Mouse (Mus musculus): ENCODE results near the gene Atp6ap1l. TPM values are rescaled to one million over a fixed set of nuclear protein-coding genes. Genes with fewer than 3 reads are reported as not detected.

Atp6ap1l gene
- polyA plus RNA-seq, 1 experiment from 2014 or later, result 0.11 TPM

DNA sequence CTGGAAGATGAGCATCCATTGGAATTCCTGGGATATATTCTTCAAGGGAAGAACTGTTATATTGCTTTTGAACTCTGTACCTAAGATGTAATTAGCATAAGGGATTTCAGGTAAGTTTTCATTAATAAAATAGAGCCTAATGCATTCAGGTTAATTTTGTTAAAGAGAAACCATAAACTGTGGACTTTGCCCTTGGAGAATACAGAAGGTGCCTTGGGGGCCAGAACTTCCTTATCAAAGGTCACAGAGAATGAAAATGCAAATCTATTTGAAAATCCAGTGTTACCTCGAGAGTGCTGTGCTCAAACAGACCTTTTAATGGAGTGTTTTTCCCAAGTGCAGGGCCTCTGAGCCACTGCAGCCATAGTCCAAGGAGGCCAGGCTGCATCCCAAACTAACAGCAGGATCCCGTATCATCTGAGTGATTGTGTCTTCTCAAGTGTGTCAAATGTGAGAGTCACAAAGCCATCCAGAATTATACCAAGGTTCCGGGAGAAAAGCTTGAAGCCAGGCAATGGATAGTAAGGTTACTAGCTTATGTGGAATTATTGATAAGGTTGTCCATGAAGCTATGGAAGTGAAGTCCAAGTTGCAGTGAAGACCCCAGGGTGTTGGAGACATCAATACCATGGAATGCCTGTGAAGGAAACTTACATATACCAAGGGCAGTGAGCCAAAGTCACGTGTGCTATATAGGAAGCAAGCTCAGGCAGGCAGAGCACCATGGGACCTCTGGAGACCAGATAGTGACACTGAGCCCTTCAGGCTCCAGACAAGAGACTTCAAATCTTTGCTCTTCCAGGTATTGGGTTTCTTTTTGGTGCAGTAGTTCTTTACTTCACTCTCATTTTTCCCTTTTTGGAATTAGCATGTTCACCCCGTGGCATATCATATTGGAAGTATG, 52.2 kb downstream of the Atp6ap1l start:
- TF ChIP-seq EP300 (optimal IDR thresholded peaks at IDR 0.05) (no peak), CTCF (IDR thresholded peaks at IDR 0.05; ENCODE audit: low read depth) (no peak)
- no peak for DNase-seq (ENCODE audit: low spot score)

DNA sequence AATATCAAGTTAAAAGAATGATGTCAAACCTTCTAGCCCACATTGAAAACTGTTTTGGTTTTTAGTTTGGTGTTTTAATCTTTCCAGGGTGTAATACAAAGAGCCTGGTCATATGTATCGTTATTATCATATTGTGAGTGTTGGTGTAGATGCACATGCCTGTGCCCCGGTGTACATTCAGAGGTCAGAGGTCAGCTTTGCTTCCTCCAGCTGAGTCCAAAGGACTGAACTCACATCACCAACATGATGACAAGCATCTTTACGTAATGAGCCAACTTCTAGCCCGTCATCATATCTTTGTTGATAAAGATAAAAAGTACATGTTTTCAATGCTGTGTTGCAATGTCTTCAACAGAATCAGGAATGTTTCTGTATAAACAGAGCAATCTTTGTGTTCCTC, 53.4 kb downstream of the Atp6ap1l start:
- Histone ChIP-seq H3K27ac (replicated peaks) (no peak overlapping the region), H3K4me2 (replicated peaks; ENCODE audit: low read depth) (no peak overlapping the region), H3K9ac (ENCODE audit: low read length) (no peak overlapping the region), H3K36me3 (ENCODE audit: control insufficient read depth, insufficient read depth, low read length) (no peaks in the 10 kb centered on the region), H3K27me3 (ENCODE audit: control insufficient read depth, insufficient read depth, low read length) (no peaks in the 10 kb centered on the region), H3K9me3 (ENCODE audit: control insufficient read depth, low read length) (no peaks in the 10 kb centered on the region), H3K4me1 (replicated peaks; ENCODE audit: control insufficient read depth, insufficient read depth) (no peaks in the 10 kb centered on the region), H3K4me3 (ENCODE audit: low read depth, low read length) (no peak overlapping the region)
- no peak for TF ChIP-seq CTCF (IDR thresholded peaks at IDR 0.05; ENCODE audit: low read depth)
- TF ChIP-seq EP300 (optimal IDR thresholded peaks at IDR 0.05), result no peak
- 70% methylated on average over 4 of the region's 4 CpGs for WGBS
- DNase-seq (ENCODE audit: low spot score), result no peak
- no peak for ATAC-seq (ENCODE audit: low FRiP score, low TSS enrichment)

More for the DNA sequence above, 52.2 kb downstream of the Atp6ap1l start:
- Histone ChIP-seq H3K4me3 (ENCODE audit: low read depth, low read length) (no peak overlapping the region), H3K27ac (replicated peaks) (no peak overlapping the region), H3K27me3 (ENCODE audit: control insufficient read depth, insufficient read depth, low read length) (no peaks in the 10 kb centered on the region), H3K9ac (ENCODE audit: low read length) (no peak overlapping the region), H3K4me1 (replicated peaks; ENCODE audit: control insufficient read depth, insufficient read depth) (no peaks in the 10 kb centered on the region), H3K9me3 (ENCODE audit: control insufficient read depth, low read length) (no peaks in the 10 kb centered on the region), H3K4me2 (replicated peaks; ENCODE audit: low read depth) (no peak overlapping the region), H3K36me3 (ENCODE audit: control insufficient read depth, insufficient read depth, low read length) (no peaks in the 10 kb centered on the region)
- WGBS, result 73% methylated on average over 5 of the region's 5 CpGs
- ATAC-seq (ENCODE audit: low FRiP score, low TSS enrichment), result no peak

DNA sequence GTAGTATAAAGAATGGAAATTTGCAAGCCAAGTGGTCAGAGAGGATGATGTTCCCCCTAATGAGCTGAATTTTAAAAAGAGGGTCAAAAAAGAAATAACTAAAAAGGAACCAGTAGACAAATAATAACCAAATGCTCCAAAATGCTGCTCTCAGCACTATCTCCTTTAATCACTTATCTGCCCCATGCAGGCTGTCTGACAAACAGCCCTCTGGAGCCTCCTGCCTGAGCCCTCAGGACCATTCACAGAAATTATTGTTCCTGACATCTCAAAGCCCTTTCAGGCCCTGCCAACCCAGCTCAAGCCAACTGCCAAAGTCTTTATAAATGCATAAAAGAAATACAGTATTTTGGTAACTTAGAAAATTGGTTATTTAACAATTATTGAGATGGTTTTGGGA, 61.0 kb downstream of the Atp6ap1l start:
- Histone ChIP-seq H3K4me3 (ENCODE audit: low read depth, low read length) (no peak overlapping the region), H3K27me3 (ENCODE audit: control insufficient read depth, insufficient read depth, low read length) (no peaks in the 10 kb centered on the region), H3K36me3 (ENCODE audit: control insufficient read depth, insufficient read depth, low read length) (no peaks in the 10 kb centered on the region), H3K4me1 (replicated peaks; ENCODE audit: control insufficient read depth, insufficient read depth) (no peaks in the 10 kb centered on the region), H3K9me3 (ENCODE audit: control insufficient read depth, low read length) (no peaks in the 10 kb centered on the region), H3K9ac (ENCODE audit: low read length) (no peak overlapping the region), H3K27ac (replicated peaks) (no peak overlapping the region), H3K4me2 (replicated peaks; ENCODE audit: low read depth) (no peak overlapping the region)
- ATAC-seq (ENCODE audit: low FRiP score, low TSS enrichment) (no peak), DNase-seq (ENCODE audit: low spot score) (no peak)
- TF ChIP-seq CTCF (IDR thresholded peaks at IDR 0.05; ENCODE audit: low read depth) (no peak), EP300 (optimal IDR thresholded peaks at IDR 0.05) (no peak)

DNA sequence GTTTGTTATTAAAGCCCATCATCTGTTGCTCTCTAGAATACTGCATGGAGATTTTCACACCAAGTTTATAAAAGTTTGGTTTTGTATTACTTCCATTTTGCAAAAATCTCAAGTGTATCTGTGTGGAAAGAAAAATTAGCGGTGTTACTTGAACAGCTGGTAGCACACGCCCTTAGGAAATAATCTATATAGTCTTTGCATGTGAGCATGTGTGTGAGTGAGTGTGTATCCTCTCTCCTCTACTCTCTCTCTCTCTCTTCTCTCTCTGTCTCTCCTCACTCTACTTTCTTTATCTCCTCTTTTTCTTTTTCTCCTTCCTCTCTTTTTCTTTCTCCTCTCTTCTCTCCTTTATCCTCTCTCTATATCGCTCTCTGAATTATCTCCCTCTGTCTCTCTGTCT, 61.7 kb downstream of the Atp6ap1l start:
- no peak overlapping the region for H3K9ac ChIP-seq (ENCODE audit: low read length)
- TF ChIP-seq CTCF (IDR thresholded peaks at IDR 0.05; ENCODE audit: low read depth) (no peak), EP300 (optimal IDR thresholded peaks at IDR 0.05) (no peak)
- no peaks in the 10 kb centered on the region for H3K27me3 ChIP-seq (ENCODE audit: control insufficient read depth, insufficient read depth, low read length)
- no peaks in the 10 kb centered on the region for H3K4me1 ChIP-seq (replicated peaks; ENCODE audit: control insufficient read depth, insufficient read depth)
- no peaks in the 10 kb centered on the region for H3K9me3 ChIP-seq (ENCODE audit: control insufficient read depth, low read length)
- H3K27ac ChIP-seq (replicated peaks), result no peak overlapping the region
- DNase-seq (ENCODE audit: low spot score) (no peak), ATAC-seq (ENCODE audit: low FRiP score, low TSS enrichment) (no peak)
- 82% methylated on average over 3 of the region's 3 CpGs for WGBS
- no peak overlapping the region for H3K4me3 ChIP-seq (ENCODE audit: low read depth, low read length)
- H3K4me2 ChIP-seq (replicated peaks; ENCODE audit: low read depth), result no peak overlapping the region
- H3K36me3 ChIP-seq (ENCODE audit: control insufficient read depth, insufficient read depth, low read length), result no peaks in the 10 kb centered on the region

DNA sequence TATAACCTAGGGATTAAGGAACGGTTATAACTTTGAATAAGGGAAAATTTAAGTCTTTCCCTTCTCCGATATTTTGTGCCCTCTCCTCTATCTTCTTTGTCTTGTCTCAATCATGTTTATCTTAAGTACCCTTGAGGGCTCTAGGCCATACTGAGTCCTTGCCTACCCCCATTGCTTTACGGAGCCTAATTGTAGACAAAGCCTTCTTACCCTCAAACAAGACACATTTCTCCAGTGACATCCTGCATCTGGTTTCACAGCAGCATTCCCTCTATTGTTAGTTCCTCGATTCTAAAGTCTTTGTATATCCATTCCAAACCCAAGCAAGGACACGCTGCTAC, 64.0 kb downstream of the Atp6ap1l start:
- Histone ChIP-seq H3K4me2 (replicated peaks; ENCODE audit: low read depth) (no peak overlapping the region), H3K27me3 (ENCODE audit: control insufficient read depth, insufficient read depth, low read length) (no peaks in the 10 kb centered on the region), H3K4me3 (ENCODE audit: low read depth, low read length) (no peak overlapping the region), H3K4me1 (replicated peaks; ENCODE audit: control insufficient read depth, insufficient read depth) (no peaks in the 10 kb centered on the region), H3K9ac (ENCODE audit: low read length) (no peak overlapping the region), H3K9me3 (ENCODE audit: control insufficient read depth, low read length) (no peaks in the 10 kb centered on the region), H3K27ac (replicated peaks) (no peak overlapping the region), H3K36me3 (ENCODE audit: control insufficient read depth, insufficient read depth, low read length) (no peaks in the 10 kb centered on the region)
- no peak for TF ChIP-seq EP300 (optimal IDR thresholded peaks at IDR 0.05)
- TF ChIP-seq CTCF (IDR thresholded peaks at IDR 0.05; ENCODE audit: low read depth), result no peak
- ATAC-seq (ENCODE audit: low FRiP score, low TSS enrichment) (no peak), DNase-seq (ENCODE audit: low spot score) (no peak)
- 47% methylated on average over 5 of the region's 5 CpGs for WGBS

DNA sequence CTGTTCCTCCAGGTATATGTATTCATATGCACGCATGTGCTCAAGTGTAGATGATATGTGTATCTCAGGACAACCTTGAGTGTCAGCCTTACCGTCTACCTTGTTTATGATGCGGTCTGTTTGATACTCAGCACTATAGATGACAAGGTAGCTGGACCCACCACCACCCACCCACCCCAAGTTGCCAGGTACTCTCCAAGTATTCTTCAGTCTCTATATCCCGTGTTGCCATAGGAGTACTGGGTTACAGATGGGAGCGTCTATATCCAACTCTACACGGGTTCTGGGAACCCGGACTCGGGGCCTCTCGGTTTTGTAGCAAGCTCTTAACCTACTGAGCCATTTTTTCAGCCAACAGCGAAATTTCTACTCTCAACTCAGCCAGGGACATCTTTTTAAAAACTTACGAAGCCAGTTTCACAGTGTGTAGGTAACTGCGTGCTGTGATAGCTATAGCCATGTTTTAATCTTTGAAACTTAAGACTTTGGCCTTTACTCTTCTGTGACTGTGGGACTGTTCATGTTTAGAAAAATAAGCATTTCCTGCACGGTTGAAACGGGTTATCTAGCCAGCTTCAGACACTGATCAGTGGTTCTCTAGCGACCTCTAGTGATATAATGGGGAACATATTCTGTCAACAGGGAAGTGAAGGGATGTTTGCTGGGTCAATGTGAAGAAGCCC, 64.5 kb downstream of the Atp6ap1l start:
- Histone ChIP-seq H3K9ac (ENCODE audit: low read length) (no peak overlapping the region), H3K27me3 (ENCODE audit: control insufficient read depth, insufficient read depth, low read length) (no peaks in the 10 kb centered on the region), H3K4me3 (ENCODE audit: low read depth, low read length) (no peak overlapping the region), H3K4me1 (replicated peaks; ENCODE audit: control insufficient read depth, insufficient read depth) (no peaks in the 10 kb centered on the region), H3K27ac (replicated peaks) (no peak overlapping the region), H3K36me3 (ENCODE audit: control insufficient read depth, insufficient read depth, low read length) (no peaks in the 10 kb centered on the region), H3K4me2 (replicated peaks; ENCODE audit: low read depth) (peak overlapping the region; percentile 4; the same call in 1 of the 2 replicates), H3K9me3 (ENCODE audit: control insufficient read depth, low read length) (no peaks in the 10 kb centered on the region)
- 46% methylated on average over 15 of the region's 15 CpGs for WGBS
- TF ChIP-seq EP300 (optimal IDR thresholded peaks at IDR 0.05) (no peak), CTCF (IDR thresholded peaks at IDR 0.05; ENCODE audit: low read depth) (peak; percentile 96)
- DNase-seq (ENCODE audit: low spot score) (peak; percentile 19), ATAC-seq (ENCODE audit: low FRiP score, low TSS enrichment) (peak; percentile 82)
